Mouse (Mus musculus): ENCODE results near the gene Smg8. TPM values are rescaled to one million over a fixed set of nuclear protein-coding genes. Genes with fewer than 3 reads are reported as not detected.

Smg8 gene
- 18.3 and 18.8 TPM in 2 replicates for polyA plus RNA-seq (2012; rRNA removed)

GRCm38 (mm10) chr11:87086290-87086984, at the start of gene Smg8:
TSS of gene Smg8 (minus strand) at chr11:87086774.

DNA sequence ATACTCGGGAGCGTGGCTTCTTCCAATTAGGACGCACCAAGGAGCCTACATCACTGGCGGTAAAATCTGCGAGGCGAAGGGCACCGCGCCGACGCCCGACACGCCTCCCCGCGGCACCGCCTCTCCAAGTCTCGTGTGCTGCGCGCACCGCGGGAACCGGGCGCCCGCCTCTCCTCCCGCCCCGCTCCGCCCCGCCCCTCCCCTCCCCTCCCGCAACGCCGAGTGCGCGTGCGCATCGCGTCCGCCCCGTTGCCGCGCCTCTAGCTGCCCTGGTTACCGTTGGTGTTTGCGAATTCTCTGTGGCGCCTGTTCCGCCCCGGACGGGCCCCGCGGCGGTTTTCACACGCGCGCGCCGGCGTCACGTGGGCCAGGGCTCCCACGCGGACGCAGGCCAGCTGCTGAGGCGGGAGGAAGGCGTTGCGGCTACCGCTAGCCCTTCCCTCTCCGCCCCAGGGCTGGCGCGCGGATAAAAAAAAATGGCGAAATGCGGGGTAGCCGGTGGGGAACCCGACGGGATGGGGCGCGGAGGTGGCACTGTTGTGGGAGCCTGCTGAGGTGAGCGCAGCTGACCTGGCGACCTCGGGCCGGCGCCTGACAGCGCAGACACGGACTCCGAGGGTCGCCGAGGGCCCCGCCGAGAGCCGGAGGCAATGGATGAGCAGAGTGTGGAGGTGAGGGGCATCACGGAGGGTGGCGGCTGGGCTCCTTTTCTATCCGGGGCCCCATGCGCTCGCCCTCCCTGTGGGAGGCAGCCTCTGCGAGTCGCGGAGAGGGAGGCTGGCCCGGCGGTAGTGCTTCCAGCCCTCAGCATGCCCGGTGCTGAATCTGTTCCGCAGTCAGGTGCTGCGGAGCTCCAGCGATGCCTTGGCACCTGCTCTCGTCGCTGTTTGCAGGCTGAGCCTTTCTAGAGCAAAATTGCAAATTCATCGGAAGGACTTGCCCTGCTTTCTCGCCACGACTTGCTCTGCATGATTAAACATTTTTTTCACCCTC, 40.5 kb upstream of the Smg8 start, which contains the start of gene Trim37:
Gene Trim37 (plus strand): TSS at position 254 of the 993 bp plus-strand sequence.

GRCm38 (mm10) chr11:87108755-87109518, 22.4 kb upstream of the Smg8 start, which contains the start of gene Ska2:
TSS of gene Ska2 (plus strand) at chr11:87109234.

DNA sequence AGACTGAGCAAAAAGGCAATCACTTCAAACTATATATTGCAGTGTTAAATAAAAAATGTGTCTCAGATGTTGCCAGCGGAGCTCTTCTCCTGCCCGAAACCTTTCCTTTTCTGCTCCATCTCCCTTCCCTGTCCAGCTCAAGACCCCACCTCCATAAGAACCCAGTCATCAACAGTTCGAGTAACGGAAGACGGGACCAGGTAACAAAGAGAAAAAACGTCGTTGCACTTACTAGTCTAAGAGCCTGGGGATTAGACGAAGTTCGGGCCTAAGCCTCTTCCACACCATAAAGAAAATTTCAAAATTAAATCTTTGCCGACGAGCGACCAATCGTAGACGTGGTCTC, 21.8 kb upstream of the Smg8 start, which contains the start of gene Prr11:
Gene Prr11 (minus strand): TSS at position 300 of the 346 bp plus-strand sequence.

DNA sequence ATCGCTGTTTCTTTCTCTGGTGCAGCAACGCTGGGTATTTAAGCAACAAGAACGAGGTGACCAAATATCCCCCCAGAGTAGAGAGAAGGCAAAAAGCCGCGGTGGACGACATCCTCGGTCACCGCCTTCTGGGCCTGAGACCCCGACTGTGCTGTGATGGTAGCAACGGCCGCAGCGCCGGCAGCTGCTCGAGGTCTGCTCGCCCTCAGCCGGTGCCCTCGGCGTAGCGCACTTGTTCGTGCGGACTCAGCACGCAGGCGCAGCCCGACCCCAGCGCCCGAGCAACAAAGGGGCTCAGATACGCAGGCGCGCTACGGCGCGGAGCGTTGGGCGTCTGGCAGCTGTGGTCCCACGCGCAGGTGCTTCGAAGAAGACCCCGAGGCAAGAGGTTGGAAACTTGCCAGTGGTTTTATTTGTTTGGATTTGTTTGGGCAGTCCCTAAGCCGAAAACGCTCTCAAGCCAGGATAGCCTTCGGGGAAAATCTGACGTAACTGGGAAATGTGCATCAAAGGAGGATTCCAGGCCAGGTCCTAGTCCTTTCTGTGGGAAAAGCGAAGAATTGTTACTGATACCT, 12.6 kb downstream of the Smg8 start, which contains the start of gene Gdpd1:
Gene Gdpd1 (minus strand): TSS at position 197 of the 575 bp plus-strand sequence.

Other genes with a start within 250 kb of the Smg8 start
- 5.2 and 5.8 TPM in 2 replicates for gene Ypel2, start 93.1 kb downstream of the Smg8 start, polyA plus RNA-seq (2012; rRNA removed)
- 76.3 and 77.6 TPM in 2 replicates for gene Gdpd1, start 12.7 kb downstream of the Smg8 start, polyA plus RNA-seq (2012; rRNA removed)
- 3.2 and 3.7 TPM in 2 replicates for gene Prr11, start 21.9 kb upstream of the Smg8 start, polyA plus RNA-seq (2012; rRNA removed)
- gene Ska2, start 22.5 kb upstream of the Smg8 start, polyA plus RNA-seq (2012; rRNA removed), result 39.4 and 41.0 TPM in 2 replicates
- gene Trim37, start 40.3 kb upstream of the Smg8 start, polyA plus RNA-seq (2012; rRNA removed), result 55.6 and 56.1 TPM in 2 replicates

Data from central nervous system, embryonic 18 days (tissue).